Mouse (Mus musculus) MEL (cell line): ENCODE data around the gene Crybb2.

Experiments
- ELF1 ChIP-seq: IDR thresholded peaks from 2 replicates; pipeline ENCODE4 v1.6.1; 2014; ENCODE audit warnings: low read depth, mild to moderate bottlenecking, inconsistent platforms, low read length, improper control_type of control experiment, moderate library complexity
- EP300 ChIP-seq, 2 experiments: IDR thresholded peaks; 2 replicates each; pipeline ENCODE4 v1.6.1; 2011; ENCODE audit warnings: improper control_type of control experiment in 2 of 2, low read length in 2 of 2, low read depth in 1 of 2, mild to moderate bottlenecking in 1 of 2
- MXI1 ChIP-seq: IDR thresholded peaks from 2 replicates; pipeline ENCODE4 v1.6.1; 2011; ENCODE audit warnings: mild to moderate bottlenecking, low read depth, low read length, improper control_type of control experiment
- USF1 ChIP-seq: IDR thresholded peaks from 2 replicates; pipeline ENCODE4 v1.6.1; 2014; ENCODE audit warnings: low read depth, mild to moderate bottlenecking, inconsistent platforms, low read length, improper control_type of control experiment, moderate library complexity

DNA sequence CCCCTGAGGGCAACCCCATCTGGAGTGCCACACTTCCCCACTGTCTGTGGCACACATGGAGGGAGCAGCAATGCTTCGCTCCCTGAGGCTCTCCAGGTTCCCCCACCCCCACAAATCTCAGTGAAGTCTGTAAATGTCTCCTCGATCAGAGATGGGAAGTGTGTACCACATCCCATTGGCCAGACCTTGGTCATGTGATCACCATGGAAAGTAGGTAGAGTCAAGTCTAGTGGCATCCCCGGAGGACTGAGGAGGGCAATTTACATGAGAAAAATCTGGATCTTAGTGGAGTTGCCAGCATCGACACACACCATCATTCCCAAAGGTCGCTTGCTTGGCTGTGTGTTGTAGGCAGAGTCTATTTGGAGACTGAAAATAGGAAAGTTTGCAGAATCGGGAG, 31.3 kb downstream of the Crybb2 start:
- no peak for TF ChIP-seq MXI1
- no peak for TF ChIP-seq EP300 (IDR thresholded peaks at IDR 0.05; ENCODE audit: low read depth in 1 of 2, low read length in 2 of 2)
- no peak for TF ChIP-seq USF1
- no peak for TF ChIP-seq ELF1
